Mouse (Mus musculus): ENCODE measurements around the gene Degs1. TPM values are rescaled to one million over a fixed set of nuclear protein-coding genes. Genes with fewer than 3 reads are reported as not detected.

Gene Degs1
- polyA plus RNA-seq, 1 experiment from 2014 or later = 169 TPM

- WGBS = 34% methylated on average over 7 of the region's 7 CpGs
- no peak overlapping the region for H3K27ac ChIP-seq
Observed at GRCm38 (mm10) chr1:182238056-182238703, 44.4 kb downstream of the Degs1 start.

DNA sequence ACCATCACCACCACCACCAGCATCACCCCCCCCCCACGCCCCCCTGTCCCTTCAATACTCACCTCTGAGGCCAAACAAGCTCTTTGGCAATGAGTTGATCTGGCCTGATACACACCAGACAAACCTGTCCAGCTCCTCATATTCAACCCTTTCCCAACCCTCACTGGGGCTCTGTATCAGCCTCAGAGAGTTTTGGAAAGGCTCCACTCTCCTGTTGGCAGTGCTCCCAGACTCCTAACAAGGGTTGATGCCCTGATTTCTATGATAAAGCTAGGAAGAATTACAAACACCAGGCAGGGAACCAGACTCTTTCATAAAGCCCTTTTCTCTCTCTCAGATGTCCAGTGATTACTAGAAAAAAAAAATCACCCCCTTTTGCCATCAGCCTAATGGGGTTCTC, 45.2 kb downstream of the Degs1 start:
- Histone ChIP-seq H3K36me3 (ENCODE audit: insufficient read depth, low read length) (no peaks in the 10 kb centered on the region), H3K4me3 (replicated peaks; ENCODE audit: low read depth, low read length) (no peak overlapping the region), H3K4me1 (replicated peaks; ENCODE audit: insufficient read depth, low read length) (no peaks in the 10 kb centered on the region), H3K27me3 (ENCODE audit: insufficient read depth, low read length) (no peaks in the 10 kb centered on the region), H3K9ac (ENCODE audit: low read depth, low read length) (no peak overlapping the region), H3K27ac (no peak overlapping the region), H3K9me3 (replicated peaks; ENCODE audit: low read length) (no peaks in the 10 kb centered on the region), H3K4me2 (ENCODE audit: low read length) (no peak overlapping the region)
- ATAC-seq (replicated peaks; ENCODE audit: low FRiP score, low read depth) (no peak), DNase-seq (ENCODE audit: low spot score) (no peak)
- no peak for TF ChIP-seq CTCF (IDR thresholded peaks at IDR 0.05; ENCODE audit: low read depth)
- WGBS = 75% methylated on average over 1 of the region's 1 CpGs

More at GRCm38 (mm10) chr1:182238056-182238703, 44.4 kb downstream of the Degs1 start:
- H3K9me3 ChIP-seq (replicated peaks; ENCODE audit: low read length) = no peaks in the 10 kb centered on the region
- no peak for DNase-seq (ENCODE audit: low spot score)
- ATAC-seq (replicated peaks; ENCODE audit: low FRiP score, low read depth) = no peak
- H3K4me3 ChIP-seq (replicated peaks; ENCODE audit: low read depth, low read length) = no peak overlapping the region
- TF ChIP-seq CTCF (IDR thresholded peaks at IDR 0.05; ENCODE audit: low read depth) = no peak
- no peaks in the 10 kb centered on the region for H3K4me1 ChIP-seq (replicated peaks; ENCODE audit: insufficient read depth, low read length)
- no peak overlapping the region for H3K4me2 ChIP-seq (ENCODE audit: low read length)
- H3K27me3 ChIP-seq (ENCODE audit: insufficient read depth, low read length) = no peaks in the 10 kb centered on the region
- H3K36me3 ChIP-seq (ENCODE audit: insufficient read depth, low read length) = no peaks in the 10 kb centered on the region
- no peak overlapping the region for H3K9ac ChIP-seq (ENCODE audit: low read depth, low read length)

GRCm38 (mm10) chr1:182235174-182235573, 47.4 kb downstream of the Degs1 start:
- no peaks in the 10 kb centered on the region for H3K27me3 ChIP-seq (ENCODE audit: insufficient read depth, low read length)
- DNase-seq (ENCODE audit: low spot score) (no peak), ATAC-seq (replicated peaks; ENCODE audit: low FRiP score, low read depth) (no peak)
- H3K9ac ChIP-seq (ENCODE audit: low read depth, low read length) = no peak overlapping the region
- WGBS = 44% methylated on average over 4 of the region's 4 CpGs
- H3K36me3 ChIP-seq (ENCODE audit: insufficient read depth, low read length) = no peaks in the 10 kb centered on the region
- TF ChIP-seq CTCF (IDR thresholded peaks at IDR 0.05; ENCODE audit: low read depth) = no peak
- no peaks in the 10 kb centered on the region for H3K9me3 ChIP-seq (replicated peaks; ENCODE audit: low read length)
- H3K27ac ChIP-seq = no peak overlapping the region
- no peak overlapping the region for H3K4me2 ChIP-seq (ENCODE audit: low read length)
- no peak overlapping the region for H3K4me3 ChIP-seq (replicated peaks; ENCODE audit: low read depth, low read length)
- no peaks in the 10 kb centered on the region for H3K4me1 ChIP-seq (replicated peaks; ENCODE audit: insufficient read depth, low read length)

- DNase-seq (ENCODE audit: low spot score) (no peak), ATAC-seq (replicated peaks; ENCODE audit: low FRiP score, low read depth) (no peak)
- Histone ChIP-seq H3K27ac (no peak overlapping the region), H3K36me3 (ENCODE audit: insufficient read depth, low read length) (no peaks in the 10 kb centered on the region), H3K4me3 (replicated peaks; ENCODE audit: low read depth, low read length) (no peak overlapping the region), H3K27me3 (ENCODE audit: insufficient read depth, low read length) (no peaks in the 10 kb centered on the region), H3K9me3 (replicated peaks; ENCODE audit: low read length) (no peaks in the 10 kb centered on the region), H3K4me1 (replicated peaks; ENCODE audit: insufficient read depth, low read length) (no peaks in the 10 kb centered on the region), H3K4me2 (ENCODE audit: low read length) (no peak overlapping the region), H3K9ac (ENCODE audit: low read depth, low read length) (no peak overlapping the region)
- TF ChIP-seq CTCF (IDR thresholded peaks at IDR 0.05; ENCODE audit: low read depth) = no peak
- WGBS = 54% methylated on average over 4 of the region's 4 CpGs
Observed at GRCm38 (mm10) chr1:182229381-182229780, 53.2 kb downstream of the Degs1 start.

DNA sequence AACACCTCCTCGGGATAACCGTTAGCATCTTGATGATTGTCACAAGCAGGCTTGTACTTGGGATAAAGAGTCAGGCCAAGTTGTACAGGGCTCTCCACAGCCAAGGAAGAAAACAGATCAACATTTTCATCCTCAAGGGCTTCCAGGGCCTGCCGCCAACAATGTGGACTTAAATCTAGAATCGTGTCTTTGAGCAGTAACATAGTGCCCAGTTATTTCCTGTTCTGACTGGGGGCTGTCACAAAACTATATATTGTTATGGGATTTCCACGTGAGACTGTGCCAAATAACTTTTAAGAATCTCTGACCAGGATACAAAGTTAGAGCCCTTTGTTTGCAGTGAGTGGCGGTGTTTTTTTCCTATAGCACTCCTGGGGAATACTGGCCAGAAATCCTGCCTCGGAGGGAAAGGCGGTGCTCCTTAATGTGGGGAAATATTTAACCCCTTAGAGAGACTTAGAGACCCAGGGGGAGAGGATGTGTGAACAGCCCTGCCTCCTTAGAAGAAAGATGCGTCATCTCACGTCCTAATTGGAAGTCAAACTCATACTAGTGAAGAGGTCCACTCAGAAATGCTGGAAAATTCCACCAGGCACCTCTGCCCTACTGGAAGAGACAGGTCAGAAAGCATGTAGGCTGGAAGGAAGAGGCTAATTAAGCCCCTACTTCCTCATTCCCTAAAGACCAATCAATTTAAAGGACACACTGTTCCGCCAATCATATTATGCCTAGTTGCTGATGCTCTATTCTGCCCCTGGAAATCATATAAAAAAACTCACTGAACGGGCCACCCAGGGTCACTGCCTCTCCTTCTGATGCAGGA, 55.3 kb downstream of the Degs1 start:
- Histone ChIP-seq H3K27me3 (ENCODE audit: insufficient read depth, low read length) (no peaks in the 10 kb centered on the region), H3K4me3 (replicated peaks; ENCODE audit: low read depth, low read length) (no peak overlapping the region), H3K36me3 (ENCODE audit: insufficient read depth, low read length) (no peaks in the 10 kb centered on the region), H3K9ac (ENCODE audit: low read depth, low read length) (no peak overlapping the region), H3K9me3 (replicated peaks; ENCODE audit: low read length) (no peaks in the 10 kb centered on the region), H3K4me1 (replicated peaks; ENCODE audit: insufficient read depth, low read length) (no peaks in the 10 kb centered on the region), H3K4me2 (ENCODE audit: low read length) (peak overlapping the region; percentile 18; the same call in 1 of the 2 replicates), H3K27ac (peak overlapping the region; percentile 60; the same call in 1 of the 2 replicates)
- DNase-seq (ENCODE audit: low spot score) (peak; percentile 80), ATAC-seq (replicated peaks; ENCODE audit: low FRiP score, low read depth) (peak; percentile 52; the same call in 1 of the 2 replicates)
- no peak for TF ChIP-seq CTCF (IDR thresholded peaks at IDR 0.05; ENCODE audit: low read depth)
- 43% methylated on average over 12 of the region's 12 CpGs for WGBS

DNA sequence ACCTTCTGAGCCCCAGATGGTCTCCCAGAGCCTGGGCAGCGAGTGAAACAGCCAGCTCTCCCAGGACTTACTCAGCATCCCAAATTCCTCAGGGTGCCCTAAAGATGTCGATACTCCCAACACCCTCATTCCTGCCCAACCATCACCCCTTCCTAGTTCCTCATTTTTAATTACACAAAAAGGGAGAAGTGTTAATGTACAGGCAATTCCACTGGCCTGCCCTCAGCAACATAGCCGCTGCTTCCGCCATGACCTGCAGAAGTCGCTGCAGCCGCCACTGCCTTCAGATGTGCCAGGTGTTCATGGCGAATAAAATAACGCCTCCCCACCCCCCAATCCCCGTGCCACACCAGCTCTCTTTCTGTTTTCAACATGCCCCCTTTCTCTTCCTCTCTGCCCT, 56.3 kb downstream of the Degs1 start:
- no peak overlapping the region for H3K9ac ChIP-seq (ENCODE audit: low read depth, low read length)
- H3K4me2 ChIP-seq (ENCODE audit: low read length) = no peak overlapping the region
- 92% methylated on average over 9 of the region's 9 CpGs for WGBS
- no peak for TF ChIP-seq CTCF (IDR thresholded peaks at IDR 0.05; ENCODE audit: low read depth)
- ATAC-seq (replicated peaks; ENCODE audit: low FRiP score, low read depth) = no peak
- no peaks in the 10 kb centered on the region for H3K9me3 ChIP-seq (replicated peaks; ENCODE audit: low read length)
- no peak for DNase-seq (ENCODE audit: low spot score)
- no peak overlapping the region for H3K4me3 ChIP-seq (replicated peaks; ENCODE audit: low read depth, low read length)
- H3K36me3 ChIP-seq (ENCODE audit: insufficient read depth, low read length) = no peaks in the 10 kb centered on the region
- H3K27ac ChIP-seq = no peak overlapping the region
- no peaks in the 10 kb centered on the region for H3K27me3 ChIP-seq (ENCODE audit: insufficient read depth, low read length)
- H3K4me1 ChIP-seq (replicated peaks; ENCODE audit: insufficient read depth, low read length) = no peaks in the 10 kb centered on the region

Other genes starting within 250 kb of the Degs1 start
- gene Srp9, start 158.1 kb downstream of the Degs1 start, polyA plus RNA-seq (2015; fragmentation: Nextera tagmentation; extraction: Ambion mirVana) = 206 and 225 TPM in 2 replicates
- gene Vmn1r1, start 118.3 kb downstream of the Degs1 start, polyA plus RNA-seq (2015; fragmentation: Nextera tagmentation; extraction: Ambion mirVana) = not detected in 2 replicates
- 17.1 and 17.8 TPM in 2 replicates for gene Fbxo28, start 58.8 kb upstream of the Degs1 start, polyA plus RNA-seq (2015; fragmentation: Nextera tagmentation; extraction: Ambion mirVana)
- 26.1 and 26.7 TPM in 2 replicates for gene Trp53bp2, start 126.4 kb upstream of the Degs1 start, polyA plus RNA-seq (2015; fragmentation: Nextera tagmentation; extraction: Ambion mirVana)
- gene Capn2, start 234.8 kb upstream of the Degs1 start, polyA plus RNA-seq (2015; fragmentation: Nextera tagmentation; extraction: Ambion mirVana) = 95.1 and 106 TPM in 2 replicates